Mouse (Mus musculus) neural tube, embryonic 11.5 days (tissue): Measurements from ENCODE around the gene Mettl1. TPM values are rescaled to one million over a fixed set of nuclear protein-coding genes. Genes with fewer than 3 reads are reported as not detected.

Source experiments
- ATAC-seq: fragments of 200-750 bp; cut with Nextera tagmentation; 2 replicates; pipeline ENCODE4 v1.8.0; 2017; ENCODE audit warnings: moderate number of reproducible peaks, mild to moderate bottlenecking, moderate TSS enrichment, moderate library complexity; ENCODE audit not compliant: insufficient read depth, low FRiP score, low TSS enrichment
- DNase-seq: peaks from one replicate; pipeline ENCODE4 v3.0.0-alpha.2; 2015; ENCODE audit warnings: low spot score
- H3K27ac ChIP-seq: fragments of 300-500 bp; sonication (generic); 2 replicates; pipeline ENCODE4 v1.5.1; 2014; ENCODE audit warnings: low read depth, mild to moderate bottlenecking, low read length
- H3K27me3 ChIP-seq: fragments of 300-500 bp; sonication (generic); 2 replicates; pipeline ENCODE4 v1.6.1; 2014; ENCODE audit warnings: mild to moderate bottlenecking, low read length, mixed read lengths; ENCODE audit not compliant: control insufficient read depth, insufficient read depth
- H3K36me3 ChIP-seq: fragments of 300-500 bp; sonication (generic); 2 replicates; pipeline ENCODE4 v1.6.1; 2014; ENCODE audit warnings: mild to moderate bottlenecking, low read length, moderate library complexity, mixed read lengths; ENCODE audit not compliant: control insufficient read depth, insufficient read depth
- H3K4me1 ChIP-seq: fragments of 300-500 bp; sonication (generic); 2 replicates; pipeline ENCODE4 v1.6.1; 2014; ENCODE audit warnings: low read length, mixed read lengths; ENCODE audit not compliant: control insufficient read depth, insufficient read depth
- H3K4me2 ChIP-seq: fragments of 300-500 bp; sonication (generic); 2 replicates; pipeline ENCODE4 v1.6.1; 2014; ENCODE audit warnings: low read depth, mild to moderate bottlenecking, moderate library complexity
- H3K4me3 ChIP-seq: fragments of 300-500 bp; sonication (generic); 2 replicates; pipeline ENCODE4 v1.5.1; 2014; ENCODE audit warnings: low read depth, low read length
- H3K9ac ChIP-seq: fragments of 300-500 bp; sonication (generic); 2 replicates; pipeline ENCODE4 v1.6.1; 2014; ENCODE audit warnings: mild to moderate bottlenecking, low read length
- H3K9me3 ChIP-seq: fragments of 300-500 bp; sonication (generic); 2 replicates; pipeline ENCODE4 v1.6.1; 2016; ENCODE audit warnings: low read length; ENCODE audit not compliant: control insufficient read depth
- WGBS: fragments of 180-500 bp; shearing (Covaris S2); extraction: QIAGEN DNeasy Blood & Tissue Kit; methylation state at CpG from one replicate; pipeline ENCODE4 v1.1.7; 2014; 5-methylcytosine and 5-hydroxymethylcytosine counted together
- polyA plus RNA-seq: library from polyadenylated mRNA; unstranded; fragments of >200 nt; fragmentation: Nextera tagmentation; extraction: Ambion mirVana; gene quantifications from 2 replicates; pipeline ENCODE4 v1.2.1, GENCODE M21; 2014

Mettl1 gene
- polyA plus RNA-seq, 1 experiment from 2014 or later = 42.0 TPM

DNA sequence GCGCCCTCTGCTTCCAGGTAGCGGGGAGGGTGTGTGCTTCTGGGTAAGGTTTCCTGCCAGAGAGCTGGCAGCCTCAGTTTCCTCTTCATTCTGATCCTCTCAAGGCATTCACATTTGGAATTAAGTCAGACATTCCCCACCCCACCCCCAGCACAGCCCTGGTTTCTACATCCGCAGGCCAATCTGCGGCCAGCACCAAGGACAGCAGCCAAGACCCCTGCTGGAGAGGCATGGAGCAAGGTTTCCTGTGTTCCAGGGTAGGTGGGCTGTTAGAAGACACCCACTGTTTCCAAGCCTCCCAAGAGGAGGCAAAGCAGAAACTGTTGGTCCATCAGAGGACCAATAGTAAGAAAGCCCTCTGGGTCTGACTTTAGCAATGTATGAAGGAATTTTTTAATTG lies 13.4 kb downstream of the Mettl1 start:
- Histone ChIP-seq H3K9ac (no peak overlapping the region), H3K4me2 (no peak overlapping the region), H3K27me3 (peaks cover 15% of the 10 kb centered on the region), H3K4me3 (no peak overlapping the region), H3K36me3 (0 out of 2 replicates have a peak, but pooled peaks cover 2% of the 10 kb centered on the region), H3K4me1 (peaks cover 6% of the 10 kb centered on the region), H3K9me3 (no peaks in the 10 kb centered on the region), H3K27ac (no peak overlapping the region)
- WGBS = 66% methylated on average over 4 of the region's 4 CpGs
- ATAC-seq (no peak), DNase-seq (no peak)

DNA sequence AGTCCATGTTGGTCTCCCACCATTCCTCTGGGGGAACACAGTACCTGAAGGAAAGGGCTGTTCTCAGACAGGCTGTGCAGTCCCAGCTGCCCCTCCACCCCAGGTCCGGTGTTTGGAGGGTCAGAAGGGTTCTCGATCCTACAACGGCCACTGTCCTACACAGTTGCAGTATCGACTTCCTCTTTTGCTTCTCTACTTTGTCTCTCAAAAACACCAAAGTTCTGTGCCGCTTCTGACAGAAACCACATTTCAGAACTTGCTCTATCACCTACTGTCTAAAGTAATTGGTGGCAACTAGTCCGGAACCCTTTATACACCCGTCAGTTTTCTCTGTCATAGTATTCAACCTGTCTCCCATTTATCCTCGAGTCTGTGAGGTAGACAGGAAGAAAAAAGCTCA lies 14.2 kb downstream of the Mettl1 start:
- Histone ChIP-seq H3K9me3 (no peaks in the 10 kb centered on the region), H3K27ac (no peak overlapping the region), H3K4me2 (no peak overlapping the region), H3K9ac (no peak overlapping the region), H3K4me3 (no peak overlapping the region), H3K27me3 (peaks cover 10% of the 10 kb centered on the region), H3K4me1 (peaks cover 6% of the 10 kb centered on the region), H3K36me3 (0 out of 2 replicates have a peak, but pooled peaks cover 2% of the 10 kb centered on the region)
- WGBS = 92% methylated on average over 8 of the region's 8 CpGs
- DNase-seq = no peak
- no peak for ATAC-seq

DNA sequence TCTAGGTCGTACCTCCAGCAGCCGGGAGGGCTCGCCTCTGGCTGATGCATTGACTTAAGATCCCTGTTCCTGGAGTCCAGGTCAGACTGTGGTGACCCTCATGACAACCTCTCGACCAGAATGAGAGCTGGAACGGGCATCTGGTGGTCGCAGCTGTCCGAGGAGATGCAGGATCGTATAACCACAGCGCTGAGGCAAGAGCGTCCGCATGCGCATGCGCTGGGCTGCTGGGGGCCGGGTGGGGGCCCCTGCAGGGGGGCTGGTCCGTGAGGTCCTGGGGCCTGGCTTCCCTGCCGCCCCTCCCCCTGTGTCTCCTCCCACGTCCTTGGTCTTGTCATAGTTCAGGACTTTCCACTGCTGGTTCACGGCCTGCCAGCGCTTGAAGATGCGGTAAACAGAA lies 15.3 kb downstream of the Mettl1 start:
- no peak overlapping the region for H3K4me2 ChIP-seq
- H3K27ac ChIP-seq = no peak overlapping the region
- peaks cover 10% of the 10 kb centered on the region for H3K4me1 ChIP-seq
- ATAC-seq = no peak
- no peak overlapping the region for H3K4me3 ChIP-seq
- no peak overlapping the region for H3K9ac ChIP-seq
- 0 out of 2 replicates have a peak, but pooled peaks cover 2% of the 10 kb centered on the region for H3K36me3 ChIP-seq
- no peak for DNase-seq
- H3K9me3 ChIP-seq = no peaks in the 10 kb centered on the region
- peaks cover 7% of the 10 kb centered on the region for H3K27me3 ChIP-seq
- WGBS = 87% methylated on average over 19 of the region's 20 CpGs

DNA sequence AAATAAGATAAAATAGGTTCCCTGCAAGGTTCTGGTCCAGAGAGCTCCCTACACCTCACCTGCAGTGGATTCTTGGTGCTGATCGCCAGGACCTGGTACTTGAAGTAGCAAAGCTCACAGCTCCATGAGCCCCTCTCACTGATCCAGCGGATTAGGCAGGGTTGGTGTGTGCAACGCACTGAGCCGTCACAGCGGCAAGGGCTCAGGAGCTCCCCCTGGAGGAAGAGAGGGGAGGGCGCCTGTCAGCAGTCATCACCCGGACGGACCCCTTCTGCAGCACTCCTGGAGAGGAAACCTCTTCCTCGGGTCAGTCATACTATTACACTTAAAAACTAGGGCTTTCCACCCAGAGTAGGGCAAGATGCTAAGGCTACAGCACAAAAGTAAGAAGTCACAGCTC lies 16.9 kb downstream of the Mettl1 start:
- Histone ChIP-seq H3K4me2 (peak overlapping the region; percentile 97), H3K4me1 (peaks cover 12% of the 10 kb centered on the region), H3K9me3 (no peaks in the 10 kb centered on the region), H3K27me3 (peaks cover 6% of the 10 kb centered on the region; the same call in 1 of the 2 replicates), H3K36me3 (0 out of 2 replicates have a peak, but pooled peaks cover 2% of the 10 kb centered on the region), H3K9ac (peak overlapping the region; percentile 86; the same call in 1 of the 2 replicates), H3K4me3 (peak overlapping the region; percentile 92), H3K27ac (no peak overlapping the region)
- DNase-seq (peak; percentile 81), ATAC-seq (peak; percentile 11; the same call in 1 of the 2 replicates)
- WGBS = 1% methylated on average over 9 of the region's 9 CpGs

DNA sequence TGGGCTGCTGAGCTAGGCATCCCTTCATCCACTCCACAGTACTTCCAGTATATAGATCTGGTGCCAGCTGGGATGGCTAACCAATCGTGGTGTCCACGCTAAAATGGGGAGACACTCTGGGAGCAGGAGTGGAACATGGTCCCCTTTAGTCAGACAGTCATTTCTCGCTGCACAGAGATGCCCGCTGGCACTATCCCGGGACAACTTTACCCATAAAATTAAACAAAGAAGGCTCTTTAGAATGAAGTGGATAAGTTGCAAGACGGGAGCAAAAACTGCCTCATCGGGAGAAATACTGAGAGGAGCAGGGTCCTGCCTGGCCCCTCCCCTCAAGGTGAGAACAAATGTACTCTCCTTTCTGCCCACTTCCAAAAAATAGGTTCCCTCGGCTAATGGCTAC lies 17.5 kb downstream of the Mettl1 start:
- no peak for ATAC-seq
- Histone ChIP-seq H3K27ac (no peak overlapping the region), H3K4me1 (peaks cover 12% of the 10 kb centered on the region)

DNA sequence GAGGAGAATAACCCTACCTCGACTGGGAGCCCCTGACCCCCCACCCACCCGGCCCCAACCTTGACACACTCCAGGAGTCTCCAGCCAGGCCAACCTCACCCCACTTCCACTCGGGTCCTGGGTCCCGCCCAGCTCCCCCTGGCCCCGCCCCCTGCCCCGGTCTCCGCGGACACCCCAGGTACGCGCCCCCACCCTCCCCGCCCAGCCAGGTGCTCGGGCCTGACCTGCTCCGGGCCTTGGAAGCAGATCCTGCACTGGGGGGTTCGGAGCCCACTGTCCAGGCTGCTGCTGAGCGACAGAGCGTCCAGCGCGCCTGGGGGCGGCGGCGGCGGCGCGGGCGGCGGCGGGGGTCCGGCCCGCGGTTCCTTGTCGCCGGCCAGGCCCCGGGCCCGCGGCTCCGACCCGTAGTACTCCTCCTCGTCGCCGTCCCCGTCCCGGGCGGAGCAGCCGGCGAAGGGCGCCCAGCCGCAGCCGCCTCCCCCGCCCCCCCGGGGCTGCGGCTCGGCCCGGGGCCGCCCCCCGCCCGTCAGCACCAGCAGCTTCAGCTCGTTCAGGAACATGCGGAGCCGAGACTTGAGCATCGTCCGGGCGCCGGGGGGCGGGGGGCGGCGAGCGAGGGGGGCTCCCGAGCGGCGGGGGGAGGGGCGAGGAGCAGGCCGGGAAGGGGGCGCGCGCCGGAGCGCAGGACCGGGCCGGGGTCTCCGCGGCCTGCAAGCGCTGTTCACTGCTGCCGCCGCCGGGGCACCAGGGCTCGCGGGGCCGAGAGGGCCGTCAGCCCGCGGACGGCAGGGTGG lies 18.2 kb downstream of the Mettl1 start:
- peaks cover 12% of the 10 kb centered on the region for H3K4me1 ChIP-seq
- H3K27me3 ChIP-seq = peaks cover 6% of the 10 kb centered on the region; the same call in 1 of the 2 replicates
- 0 out of 2 replicates have a peak, but pooled peaks have one; percentile 1 for ATAC-seq
- peak overlapping the region; percentile 86 for H3K9ac ChIP-seq
- H3K9me3 ChIP-seq = no peaks in the 10 kb centered on the region
- peak overlapping the region; percentile 97 for H3K4me2 ChIP-seq
- 0 out of 2 replicates have a peak, but pooled peaks cover 2% of the 10 kb centered on the region for H3K36me3 ChIP-seq
- WGBS = under 1% methylated on average over 54 of the region's 92 CpGs
- H3K27ac ChIP-seq = peak overlapping the region; percentile 90
- peak overlapping the region; percentile 92 for H3K4me3 ChIP-seq
- DNase-seq = peak; percentile 55

More for the DNA sequence above, 17.5 kb downstream of the Mettl1 start:
- 0 out of 2 replicates have a peak, but pooled peaks cover 2% of the 10 kb centered on the region for H3K36me3 ChIP-seq
- peak overlapping the region; percentile 92 for H3K4me3 ChIP-seq
- DNase-seq = no peak
- WGBS = 7% methylated on average over 8 of the region's 8 CpGs
- no peaks in the 10 kb centered on the region for H3K9me3 ChIP-seq
- H3K27me3 ChIP-seq = peaks cover 6% of the 10 kb centered on the region; the same call in 1 of the 2 replicates
- peak overlapping the region; percentile 97 for H3K4me2 ChIP-seq
- peak overlapping the region; percentile 86; the same call in 1 of the 2 replicates for H3K9ac ChIP-seq

DNA sequence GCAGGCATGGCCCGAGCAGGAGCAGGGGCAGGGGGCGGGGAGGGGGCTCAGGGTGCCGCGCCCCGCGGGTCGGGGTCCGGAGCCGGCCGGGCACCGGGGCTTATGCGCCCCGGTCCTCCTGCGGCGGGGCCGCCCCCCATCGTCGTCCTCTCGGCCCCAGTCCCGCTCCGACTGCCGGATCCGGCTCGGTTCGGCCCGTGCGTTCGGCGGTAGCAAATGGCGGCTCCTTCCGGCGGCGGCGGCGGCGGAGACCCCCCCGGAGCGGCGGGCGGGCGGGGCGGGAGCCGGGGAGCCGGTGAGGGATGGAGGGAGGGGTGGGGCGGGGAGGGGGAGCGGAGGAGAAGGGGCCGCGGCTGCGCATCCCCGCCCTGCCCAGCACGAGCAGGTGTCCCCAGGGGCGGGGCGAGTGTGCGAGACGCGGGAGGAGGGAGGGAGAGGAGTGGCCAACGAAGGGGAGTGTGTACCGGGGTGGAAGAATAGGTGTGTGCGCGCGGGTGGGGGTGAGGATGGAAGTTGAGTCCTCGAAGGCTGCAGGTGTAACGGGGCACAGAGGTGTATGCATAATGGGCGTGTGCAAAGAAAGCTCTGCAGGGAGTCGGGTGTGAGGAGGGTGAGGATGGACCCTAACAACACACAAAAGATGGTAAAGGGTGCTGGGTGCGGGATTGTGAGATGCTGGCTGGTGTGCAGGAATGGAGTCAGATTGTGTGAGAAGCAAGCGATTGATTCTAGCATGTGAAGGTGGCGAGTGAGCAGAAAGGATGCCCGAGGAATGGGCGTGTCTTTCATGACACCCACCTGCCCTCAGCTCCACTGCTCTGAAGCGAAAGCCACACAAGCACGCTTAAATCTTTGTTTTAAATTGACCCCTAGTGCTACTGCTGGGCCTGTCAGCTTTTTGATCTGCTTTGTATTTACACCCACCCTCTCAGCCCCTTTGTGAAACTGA lies 19.0 kb downstream of the Mettl1 start, which contains the start of gene March9:
Gene March9, minus strand, starts transcription at position 217 of the 949 bp plus-strand sequence.
- peaks cover 12% of the 10 kb centered on the region for H3K4me1 ChIP-seq
- peak within 1 kb of the TSS; percentile 97 for H3K4me2 ChIP-seq
- peak within 1 kb of the TSS; percentile 92 for H3K4me3 ChIP-seq
- peaks cover 7% of the 10 kb centered on the region; the same call in 1 of the 2 replicates for H3K36me3 ChIP-seq
- H3K9me3 ChIP-seq = no peaks in the 10 kb centered on the region
- ATAC-seq = peak; percentile 5; the same call in 1 of the 2 replicates
- H3K27me3 ChIP-seq = peaks cover 6% of the 10 kb centered on the region; the same call in 1 of the 2 replicates
- whole genome bisulfite sequencing = under 1% methylated on average over 28 of the region's 72 CpGs
- DNase-seq = peak; percentile 79
- H3K9ac ChIP-seq = peak within 1 kb of the TSS; percentile 86
- peak within 1 kb of the TSS; percentile 90 for H3K27ac ChIP-seq

DNA sequence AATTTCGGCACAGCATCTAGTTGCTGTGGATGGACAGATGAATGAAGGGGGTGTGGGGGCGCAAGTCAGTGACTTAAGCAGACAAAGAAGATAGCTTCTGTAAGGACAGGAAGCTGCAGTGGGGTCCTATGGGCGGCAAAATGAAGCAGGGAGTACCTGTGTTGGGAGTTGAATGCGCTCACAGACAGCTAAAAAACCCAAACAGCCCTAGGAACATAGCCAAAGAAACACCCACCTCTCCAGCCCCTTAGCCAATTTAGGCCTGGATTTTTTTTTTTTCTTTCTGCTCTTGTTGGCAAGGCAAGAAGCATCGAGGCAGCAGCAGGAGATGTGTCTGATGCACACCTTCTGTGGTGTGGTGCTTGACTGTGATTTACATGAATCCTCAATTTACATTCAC lies 19.9 kb downstream of the Mettl1 start:
- peak overlapping the region; percentile 90; the same call in 1 of the 2 replicates for H3K27ac ChIP-seq
- H3K36me3 ChIP-seq = peaks cover 13% of the 10 kb centered on the region
- DNase-seq (no peak), ATAC-seq (no peak)
- peaks cover 12% of the 10 kb centered on the region for H3K4me1 ChIP-seq
- no peaks in the 10 kb centered on the region for H3K9me3 ChIP-seq
- H3K9ac ChIP-seq = peak overlapping the region; percentile 86; the same call in 1 of the 2 replicates
- H3K4me2 ChIP-seq = peak overlapping the region; percentile 97; the same call in 1 of the 2 replicates
- 31% methylated on average over 5 of the region's 5 CpGs for WGBS
- H3K4me3 ChIP-seq = peak overlapping the region; percentile 92; the same call in 1 of the 2 replicates
- peaks cover 6% of the 10 kb centered on the region; the same call in 1 of the 2 replicates for H3K27me3 ChIP-seq
